In the genomic region with DNA sequence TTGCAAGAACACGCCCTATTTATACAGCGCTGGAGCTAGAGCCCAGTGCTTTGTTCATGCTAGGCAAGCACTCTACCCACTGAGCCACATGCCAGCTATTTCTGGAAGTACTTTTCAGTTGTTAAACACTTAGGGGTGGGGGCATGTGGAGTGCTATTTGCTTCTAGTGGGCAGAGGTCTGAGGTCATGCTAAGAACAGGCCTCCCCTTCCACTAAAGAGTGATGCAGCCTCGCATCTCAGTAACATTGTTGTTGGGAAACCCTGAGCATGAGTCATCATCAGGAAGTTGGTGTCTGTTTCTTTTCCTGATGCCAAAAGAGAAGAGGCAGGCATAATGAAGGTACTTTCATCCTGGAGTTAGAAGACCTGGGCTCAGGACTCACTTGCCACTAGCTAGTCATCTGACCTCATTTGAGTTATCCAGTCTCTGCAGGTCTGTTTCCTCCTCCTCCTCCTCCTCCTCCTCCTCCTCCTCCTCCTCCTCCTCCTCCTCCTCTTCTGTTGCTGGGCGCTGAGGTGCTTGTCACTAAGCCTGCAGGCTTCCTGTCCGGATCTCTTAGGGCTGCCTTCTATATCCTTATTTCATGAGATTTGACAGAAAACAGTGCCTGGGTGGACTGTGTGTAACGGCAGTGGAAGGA, we compare ENCODE assay signal across 10 mouse cellular contexts.
DNase-seq lines count a peak whose midpoint lies in the region; ATAC-seq lines count a peak whose summit lies in the region.
"Had no signal": no experiment of that assay in that cellular context is flagged by ENCODE, and none has a peak within 500 bp of the region (broad histone marks: within the 10 kb centered on the region; RNA-seq: fewer than 3 reads in every experiment).

No protein-coding gene starts in this region.

- 0 out of 2 replicates have a peak, but pooled peaks cover 6% of the 10 kb centered on the region for H3K4me1 ChIP-seq in intestine, embryonic 14.5 days (replicated peaks; ENCODE audit: control insufficient read depth, insufficient read depth, low read length)
- no peaks in the 10 kb centered on the region for H3K4me1 ChIP-seq in hindbrain, embryonic 16.5 days (ENCODE audit: control insufficient read depth, insufficient read depth, low read depth, low read length)

- WGBS in intestine, embryonic 14.5 days, result 53% methylated on average over 5 of the region's 6 CpGs
- WGBS in hindbrain, embryonic 16.5 days, result 76% methylated on average over 5 of the region's 6 CpGs

- peak; percentile 27 for DNase-seq in adrenal gland, postnatal 14 days
- no peak for DNase-seq in adrenal gland, postnatal 10 days
- peak; percentile 51 for DNase-seq in NIH3T3 (ENCODE audit: low read depth)
- DNase-seq in intestine, embryonic 14.5 days (ENCODE audit: low spot score), result no peak
- peak; percentile 25 for DNase-seq in lung, postnatal 14 days
- no peak for DNase-seq in cerebellum, postnatal 36 days
- no peak for DNase-seq in c-Kit-positive CD71-positive TER-119-positive erythroid progenitor cells, embryonic 14.5 days (ENCODE audit: low spot score)
- DNase-seq: adrenal gland, postnatal 25 days; B cell, adult 2 months had no signal

- no peaks in the 10 kb centered on the region for H3K27me3 ChIP-seq in intestine, embryonic 14.5 days (replicated peaks; ENCODE audit: control insufficient read depth, insufficient read depth, low read length)
- no peaks in the 10 kb centered on the region for H3K27me3 ChIP-seq in hindbrain, embryonic 16.5 days (replicated peaks; ENCODE audit: control insufficient read depth, insufficient read depth, low read length)

- H3K4me3 ChIP-seq in intestine, embryonic 14.5 days (ENCODE audit: low read depth, low read length), result no peak overlapping the region
- no peak overlapping the region for H3K4me3 ChIP-seq in hindbrain, embryonic 16.5 days (ENCODE audit: low read length)

- no peak overlapping the region for H3K9ac ChIP-seq in intestine, embryonic 14.5 days (ENCODE audit: low read length)
- no peak overlapping the region for H3K9ac ChIP-seq in hindbrain, embryonic 16.5 days (ENCODE audit: low read depth, low read length)

- H3K36me3 ChIP-seq in intestine, embryonic 14.5 days (ENCODE audit: control insufficient read depth, insufficient read depth, low read length), result no peaks in the 10 kb centered on the region
- no peaks in the 10 kb centered on the region for H3K36me3 ChIP-seq in hindbrain, embryonic 16.5 days (ENCODE audit: control insufficient read depth, insufficient read depth, low read length)

- no peak overlapping the region for H3K4me2 ChIP-seq in intestine, embryonic 14.5 days (ENCODE audit: low read length)
- no peak overlapping the region for H3K4me2 ChIP-seq in hindbrain, embryonic 16.5 days (ENCODE audit: low read length)

- H3K27ac ChIP-seq in intestine, embryonic 14.5 days (ENCODE audit: low read depth), result no peak overlapping the region
- no peak overlapping the region for H3K27ac ChIP-seq in hindbrain, embryonic 16.5 days (ENCODE audit: low read depth, low read length)

- 0 out of 2 replicates have a peak, but pooled peaks have one; percentile 40 for ATAC-seq in intestine, embryonic 14.5 days (replicated peaks; ENCODE audit: low FRiP score, low TSS enrichment, low read depth)
- ATAC-seq in hindbrain, embryonic 16.5 days, result no peak

- H3K9me3 ChIP-seq in intestine, embryonic 14.5 days (ENCODE audit: control insufficient read depth, low read length), result no peaks in the 10 kb centered on the region
- no peaks in the 10 kb centered on the region for H3K9me3 ChIP-seq in hindbrain, embryonic 16.5 days (ENCODE audit: control insufficient read depth, low read length)

Comparison
In these comparisons a context has a peak if more than half of its experiments do, and no peak if none do; other contexts are left out.
1. DNase-seq: peak in adrenal gland, postnatal 14 days (single experiment), NIH3T3 (single experiment) and lung, postnatal 14 days (single experiment); none in adrenal gland, postnatal 10 days (single experiment), intestine, embryonic 14.5 days (single experiment), cerebellum, postnatal 36 days (0 of 2) and c-Kit-positive CD71-positive TER-119-positive erythroid progenitor cells, embryonic 14.5 days (single experiment).